Mouse (Mus musculus): ENCODE results near the gene Gdap1l1.
"Not testable (repeated sequence)": the region's sequence is repeated elsewhere in the genome, so short reads cannot be mapped to it uniquely, and the experiment has no call there.

Gene Gdap1l1

DNA sequence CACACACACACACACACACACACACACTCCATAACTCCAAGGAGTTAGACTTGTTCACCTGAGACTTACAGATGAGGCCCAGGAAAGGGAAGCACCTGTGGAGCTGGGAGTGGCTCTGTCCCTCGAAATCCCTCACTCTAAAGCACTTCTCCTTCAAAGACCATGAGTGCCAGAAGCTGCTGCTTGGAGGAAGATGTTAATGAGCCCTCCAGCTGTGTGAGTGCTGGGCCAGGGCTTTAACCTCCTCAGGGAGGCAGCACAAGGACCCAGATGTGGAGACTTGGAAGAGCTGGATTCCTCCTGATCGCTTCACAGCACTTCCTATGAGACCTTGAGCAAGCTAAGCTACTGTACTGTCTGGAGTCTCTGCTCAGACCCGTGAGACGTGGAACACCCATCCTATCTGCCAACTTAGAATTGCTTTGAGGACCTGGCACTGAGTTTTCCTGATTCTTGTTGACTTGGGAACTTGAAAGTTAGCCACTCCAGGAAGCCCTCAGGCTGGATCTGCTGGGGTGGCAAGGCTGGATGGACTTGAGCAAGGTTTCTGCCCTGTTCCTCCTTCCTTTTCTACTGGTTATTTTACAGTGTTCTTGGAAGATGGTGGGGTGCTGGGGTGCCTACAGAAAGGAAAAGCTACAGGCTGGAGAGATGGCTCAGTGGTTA is 9.8 kb upstream of the Gdap1l1 start:
- DNase-seq = no peak

- peak; percentile 5 for DNase-seq
Observed at GRCm38 (mm10) chr2:163431289-163431688, 7.0 kb upstream of the Gdap1l1 start.

GRCm38 (mm10) chr2:163433971-163434370 is 4.3 kb upstream of the Gdap1l1 start:
- peak; percentile 94 for DNase-seq

GRCm38 (mm10) chr2:163437800-163438199 is 476 bp upstream of the Gdap1l1 start:
- no peak for DNase-seq

- peak; percentile 36 for DNase-seq
Observed at GRCm38 (mm10) chr2:163438619-163439451, 559 bp downstream of the Gdap1l1 start.

DNA sequence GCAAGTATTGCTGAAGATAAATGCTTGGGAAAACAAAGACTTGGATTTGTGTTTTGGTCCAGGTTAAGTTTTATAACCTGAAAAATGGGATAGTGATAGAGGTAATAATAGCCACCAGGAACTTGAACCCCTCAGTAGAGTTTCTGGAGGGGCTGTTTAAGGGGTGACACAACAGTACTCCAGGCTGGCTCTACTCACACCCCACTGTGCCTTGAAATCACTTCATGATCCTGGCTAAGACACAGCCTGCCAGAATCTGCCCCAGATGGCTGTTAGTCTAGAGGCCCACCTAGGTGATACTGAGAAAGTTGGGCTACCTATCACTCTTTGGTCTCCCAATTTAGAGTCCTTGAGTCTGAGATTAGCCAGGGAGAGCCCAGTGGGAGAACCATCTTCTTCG is 1.2 kb downstream of the Gdap1l1 start:
- DNase-seq = no peak

- DNase-seq = peak; percentile 80
Observed at GRCm38 (mm10) chr2:163443543-163443942, 5.3 kb downstream of the Gdap1l1 start.

- no peak for DNase-seq
Observed at GRCm38 (mm10) chr2:163444017-163444416, 5.7 kb downstream of the Gdap1l1 start.

DNA sequence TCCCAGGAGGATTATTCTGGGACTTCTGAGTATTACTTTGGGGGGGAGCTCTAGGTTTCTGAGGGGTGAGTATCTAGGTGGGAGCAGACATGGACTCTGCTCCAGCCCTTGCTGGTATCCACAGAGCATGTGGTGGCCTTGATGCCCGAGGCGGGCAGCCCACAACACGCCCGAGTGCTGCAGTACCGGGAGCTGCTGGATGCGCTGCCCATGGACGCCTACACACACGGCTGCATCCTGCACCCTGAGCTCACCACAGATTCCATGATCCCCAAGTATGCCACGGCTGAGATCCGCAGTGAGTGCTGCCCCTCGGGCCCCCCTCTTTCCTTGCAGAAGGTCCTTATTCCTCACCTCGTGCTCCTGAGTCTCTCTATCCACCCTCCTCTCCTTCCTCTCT is 9.1 kb downstream of the Gdap1l1 start:
- no peak for DNase-seq

- no peak for DNase-seq
Observed at GRCm38 (mm10) chr2:163449276-163449675, 11.0 kb downstream of the Gdap1l1 start.

GRCm38 (mm10) chr2:163450668-163451295 is 12.5 kb downstream of the Gdap1l1 start:
- DNase-seq = no peak

DNA sequence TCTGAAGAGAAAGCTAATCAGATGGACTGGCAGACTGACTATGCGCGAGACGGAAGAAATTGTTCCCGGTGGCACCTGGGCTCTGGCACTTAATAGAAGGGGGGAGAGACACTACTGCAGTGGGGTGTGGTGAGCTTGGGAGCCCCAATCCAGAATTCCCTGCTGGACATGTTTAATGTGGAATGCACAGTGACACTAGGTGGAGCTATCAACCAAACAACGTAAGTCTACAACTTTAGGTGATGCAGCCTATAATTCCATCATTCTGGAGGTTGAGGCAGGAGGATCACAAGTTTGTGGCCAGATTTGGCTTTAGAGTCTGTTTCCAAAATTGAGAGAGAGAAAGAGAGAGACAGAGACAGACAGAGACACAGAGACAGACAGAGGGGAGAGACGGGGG is 14.5 kb downstream of the Gdap1l1 start:
- no peak for DNase-seq

- no peak for DNase-seq
Observed at GRCm38 (mm10) chr2:163453378-163453777, 15.1 kb downstream of the Gdap1l1 start.

DNA sequence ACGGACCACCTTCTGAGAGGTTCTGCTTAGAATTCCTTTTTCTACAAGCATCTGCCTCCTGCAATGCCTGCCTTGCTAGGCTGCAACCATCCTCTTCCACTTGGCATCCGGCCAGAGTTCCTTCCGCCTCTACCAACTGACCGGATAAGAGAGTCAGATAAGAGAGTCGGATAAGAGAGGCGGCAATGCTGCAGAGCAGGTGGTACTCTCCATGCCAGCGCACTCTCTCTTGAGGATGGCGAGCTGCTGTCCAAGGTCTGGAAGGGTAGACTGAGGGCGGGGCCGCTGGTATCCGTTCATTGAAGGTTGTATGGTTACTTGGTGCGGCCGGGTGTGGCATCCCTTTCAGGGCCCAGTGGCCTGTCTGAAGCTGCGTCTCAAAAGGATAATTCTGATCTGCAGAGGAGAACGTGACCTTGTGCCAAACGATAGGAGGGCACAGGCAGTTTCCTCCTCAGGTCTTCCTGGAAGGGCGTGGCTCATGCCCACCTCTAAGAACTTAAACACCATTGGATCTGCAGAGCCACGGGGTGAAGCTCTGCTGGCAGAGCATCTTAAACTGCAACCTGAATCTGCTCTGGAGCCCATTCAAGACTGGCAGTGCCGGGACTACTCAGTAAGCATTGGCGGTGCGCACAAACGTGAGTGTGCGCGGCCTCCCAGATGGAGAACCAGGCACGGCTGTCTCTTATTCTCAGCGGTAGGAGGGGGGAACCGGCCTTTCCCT is 20.4 kb downstream of the Gdap1l1 start:
- peak; percentile 50 for DNase-seq

DNA sequence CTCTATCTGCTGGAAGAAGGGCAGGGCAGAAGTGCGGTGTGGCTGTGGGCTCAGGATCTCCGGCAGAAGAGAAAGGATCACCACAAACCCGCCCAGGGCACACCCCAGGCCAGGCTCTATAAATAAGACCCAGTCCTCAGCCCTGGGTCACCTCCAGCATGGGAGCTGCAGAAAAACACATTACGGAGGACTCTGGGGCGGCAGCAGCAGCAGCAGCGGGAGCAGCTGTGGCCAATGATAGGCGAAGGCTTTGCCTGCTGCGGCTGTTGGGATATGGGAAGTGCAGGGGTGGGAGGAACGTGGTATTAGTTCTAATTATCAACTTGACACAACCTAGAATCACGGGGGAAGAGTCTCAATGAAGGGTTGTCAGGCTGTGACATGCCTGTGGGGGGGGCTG is 21.1 kb downstream of the Gdap1l1 start:
- peak; percentile 11 for DNase-seq

GRCm38 (mm10) chr2:163460622-163461021 is 22.3 kb downstream of the Gdap1l1 start:
- DNase-seq = no peak

GRCm38 (mm10) chr2:163461307-163461706 is 23.0 kb downstream of the Gdap1l1 start:
- not testable (repeated sequence) for DNase-seq

- no peak for DNase-seq
Observed at GRCm38 (mm10) chr2:163462386-163462785, 24.1 kb downstream of the Gdap1l1 start.

GRCm38 (mm10) chr2:163462801-163463200 is 24.5 kb downstream of the Gdap1l1 start:
- no peak for DNase-seq

DNA sequence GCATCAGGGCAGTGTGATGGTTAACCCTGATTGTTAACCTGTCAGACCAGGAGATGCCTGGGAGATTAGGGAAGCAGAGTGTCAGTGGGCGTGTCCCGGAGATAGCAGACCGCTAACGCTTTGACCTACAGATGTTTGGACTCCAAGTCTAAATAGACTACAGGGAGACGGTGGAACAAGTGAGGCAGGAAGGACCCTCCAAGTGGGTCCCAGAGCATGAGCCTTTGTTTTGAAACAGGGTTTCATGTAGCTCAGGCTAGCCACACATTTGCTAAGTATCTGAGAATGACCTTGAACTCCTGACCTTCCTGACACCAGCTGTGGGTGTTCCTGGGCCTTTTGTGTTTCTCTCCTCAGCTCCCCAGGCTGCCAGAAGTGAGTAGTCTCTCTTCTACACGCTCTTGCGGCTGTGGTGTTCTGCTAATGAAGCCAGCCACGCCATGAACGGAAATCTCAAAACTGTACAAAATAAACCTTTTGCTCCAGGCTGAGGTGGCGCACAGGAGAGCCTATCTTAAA is 25.0 kb downstream of the Gdap1l1 start:
- DNase-seq = no peak

DNA sequence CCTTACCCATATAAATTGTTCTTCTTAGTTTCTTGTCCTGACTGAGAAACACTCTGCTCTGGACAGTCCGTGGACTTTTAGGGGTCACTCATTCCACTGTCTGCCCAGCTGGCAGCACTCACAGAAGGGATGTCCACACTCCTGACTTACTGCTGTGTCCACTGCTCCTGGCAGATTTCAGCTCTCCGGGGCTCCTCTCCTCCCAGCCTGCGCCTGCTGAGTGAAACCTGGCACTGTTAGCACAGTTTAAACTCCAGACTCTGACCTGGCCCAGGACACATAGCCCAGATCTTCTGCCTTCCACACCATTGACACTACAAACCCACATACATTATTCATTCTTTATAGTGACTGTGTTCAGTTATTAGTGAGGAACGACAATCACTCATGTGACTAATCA is 25.7 kb downstream of the Gdap1l1 start:
- DNase-seq = no peak

DNA sequence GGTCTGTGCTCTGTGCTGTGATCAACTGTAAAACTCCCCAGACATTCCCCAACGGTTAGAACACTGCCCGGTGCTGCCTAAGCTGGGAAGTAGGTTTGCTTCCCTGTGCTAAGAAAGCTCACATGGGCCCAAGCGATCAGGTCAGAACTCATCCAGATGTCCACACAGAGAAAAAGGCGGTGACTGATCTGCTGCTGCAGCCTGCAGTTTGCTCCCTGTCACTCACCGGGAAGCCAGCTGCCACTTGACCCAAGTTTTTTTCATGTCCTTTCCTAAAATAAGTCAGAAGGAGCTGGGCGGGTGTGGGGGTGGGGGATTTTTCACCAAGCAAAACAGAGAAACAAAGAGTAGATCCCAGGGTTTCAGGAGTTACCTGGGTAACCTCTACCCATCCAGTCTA is 26.3 kb downstream of the Gdap1l1 start:
- no peak for DNase-seq

- DNase-seq = no peak
Observed at GRCm38 (mm10) chr2:163466771-163467170, 28.5 kb downstream of the Gdap1l1 start.
